Mouse (Mus musculus): ENCODE results near the gene Clptm1. TPM values are rescaled to one million over a fixed set of nuclear protein-coding genes. Genes with fewer than 3 reads are reported as not detected.

The Clptm1 gene
- 10 to 100 TPM; 35.4 to 40.9 TPM for polyA plus RNA-seq (2017; shearing (Covaris generic))

DNA sequence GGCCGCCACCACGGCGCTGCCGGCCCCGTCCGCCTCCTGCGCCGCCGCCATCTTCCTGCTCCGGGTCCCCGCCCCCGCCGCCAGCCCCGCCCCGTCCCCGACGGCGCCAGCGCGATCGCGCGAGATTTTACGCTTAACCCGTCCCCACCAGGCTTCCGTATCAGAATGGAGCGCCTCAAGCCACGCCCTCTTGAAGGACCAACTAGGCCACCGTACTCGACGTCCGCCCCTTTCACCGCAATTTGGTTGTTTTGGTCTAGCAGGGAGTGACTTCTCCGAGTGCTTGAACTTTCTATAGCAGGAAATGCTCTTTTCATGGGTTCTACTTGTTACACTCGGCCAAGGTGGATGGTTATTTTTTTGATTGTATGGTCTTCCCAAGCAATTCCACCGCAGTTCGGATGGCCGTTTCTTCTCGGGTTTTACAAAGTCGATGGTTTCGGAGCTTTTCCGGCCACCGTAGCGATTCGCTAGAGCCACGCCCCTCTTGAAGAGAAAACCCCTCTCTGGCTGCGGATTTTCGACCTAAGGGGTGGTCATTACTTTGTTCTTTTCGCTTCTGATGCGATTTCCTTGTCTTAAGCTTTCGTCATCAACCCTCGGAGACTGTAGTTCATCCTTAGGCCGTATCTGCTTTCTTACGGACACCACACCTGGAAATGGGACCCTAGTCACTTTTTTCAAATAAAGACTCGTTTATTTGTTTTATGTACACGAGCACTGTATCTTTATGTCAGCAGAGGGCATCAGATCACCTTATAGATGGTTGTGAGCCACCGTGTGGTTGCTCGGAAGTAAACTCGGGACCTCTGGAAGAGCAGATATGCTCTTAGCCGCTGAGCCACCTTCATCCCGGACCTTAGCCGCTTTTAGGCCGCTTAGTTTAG is at the start of gene Clptm1:
TSS of gene Clptm1 (minus strand) at position 79 of the 887 bp plus-strand sequence.
- peak; percentile 64 for ATAC-seq

DNA sequence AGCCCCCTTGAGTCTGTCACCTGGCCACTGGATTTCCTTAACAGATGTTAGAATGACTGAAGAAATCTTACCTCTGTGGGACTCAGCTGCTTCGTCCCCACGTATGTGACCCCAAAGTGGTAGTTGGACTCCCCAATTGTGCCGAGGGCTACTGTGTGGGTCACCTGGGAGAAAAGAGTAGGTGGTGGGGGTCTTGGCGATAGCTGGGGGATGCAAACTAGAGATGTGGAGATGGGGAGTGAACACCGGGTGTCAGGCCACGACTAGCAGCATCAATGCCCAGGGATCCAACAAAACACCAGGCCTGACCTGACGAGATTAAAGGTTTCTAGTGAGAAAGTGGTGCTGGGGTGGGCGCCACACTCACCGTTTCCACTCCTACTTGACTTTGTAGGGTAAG is 48.8 kb upstream of the Clptm1 start:
- no peak for ATAC-seq

DNA sequence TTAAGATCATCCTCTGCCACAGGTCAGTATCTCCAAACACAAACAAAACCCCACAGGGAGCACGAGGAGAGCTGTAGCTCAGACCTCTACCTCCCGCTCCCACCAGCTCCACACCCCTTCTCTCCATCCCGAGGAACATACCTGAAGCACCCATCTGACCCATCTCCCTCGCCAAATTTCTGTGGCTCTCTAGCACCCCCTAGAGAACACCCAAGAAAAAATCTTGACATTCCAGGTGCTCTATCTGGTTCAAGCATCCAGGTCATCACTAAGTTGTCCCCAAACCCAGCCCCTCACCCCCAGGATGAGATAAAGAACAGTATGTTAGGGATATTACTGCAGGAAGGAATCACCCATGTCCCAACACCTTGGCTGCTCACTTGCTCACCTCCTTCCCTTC is 48.4 kb upstream of the Clptm1 start:
- no peak for ATAC-seq

DNA sequence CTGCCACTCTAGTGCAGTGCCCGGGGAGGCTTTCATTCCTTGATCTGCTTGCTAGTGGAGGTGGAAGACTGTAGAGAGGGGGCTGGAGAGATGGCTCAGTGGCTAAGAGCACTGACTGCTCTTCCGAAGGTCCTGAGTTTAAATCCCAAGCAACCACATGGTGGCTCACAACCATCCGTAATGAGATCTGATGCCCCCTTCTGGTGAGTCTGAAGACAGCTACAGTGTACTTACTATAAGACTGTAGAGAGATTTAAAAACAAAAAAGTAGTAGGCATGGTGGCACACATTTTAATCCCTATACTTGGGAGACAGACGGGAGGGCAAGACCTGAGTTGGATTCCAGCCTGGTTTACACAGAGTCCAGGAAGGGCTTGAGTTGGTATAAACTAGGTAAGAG is 47.6 kb upstream of the Clptm1 start:
- ATAC-seq: no peak

DNA sequence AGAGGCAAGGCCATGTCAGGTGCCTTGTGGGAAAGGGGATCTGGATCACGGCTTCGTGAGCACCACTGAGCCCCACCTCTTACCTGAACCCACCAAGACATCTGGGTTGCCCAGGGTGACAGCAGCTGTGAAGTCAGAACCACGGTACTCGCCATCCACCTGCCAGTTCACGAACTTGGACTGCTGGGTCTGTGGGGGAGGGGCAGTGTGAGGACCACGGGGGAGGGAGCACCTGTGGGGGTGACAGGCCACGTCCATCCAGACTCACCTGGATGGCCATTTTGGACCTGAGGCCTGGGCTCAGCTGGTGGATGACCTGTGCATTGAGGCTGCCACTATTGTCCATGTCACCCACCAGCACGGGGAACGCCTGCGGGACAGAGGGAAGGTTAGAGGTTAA is 45.8 kb upstream of the Clptm1 start:
- no peak for ATAC-seq

DNA sequence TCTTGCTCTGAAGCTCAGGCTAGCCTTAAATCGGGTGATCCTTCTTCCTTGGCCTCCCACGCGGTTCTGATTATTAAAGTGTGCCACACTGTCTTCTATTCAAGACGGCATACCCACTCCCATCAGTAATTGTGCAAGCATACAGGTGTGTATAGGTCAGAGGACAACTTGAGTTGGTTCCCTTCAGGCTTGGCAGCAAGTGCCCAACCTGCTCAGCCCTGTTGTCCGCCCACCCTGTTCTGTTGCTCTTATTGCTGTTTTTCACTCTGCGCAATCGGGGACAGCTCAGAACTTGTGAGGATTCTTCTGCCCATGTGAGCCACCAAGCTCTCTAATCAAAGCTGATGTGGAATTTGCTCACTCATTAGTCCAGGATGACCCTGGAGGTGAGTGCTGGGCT is 40.4 kb upstream of the Clptm1 start:
- no peak for ATAC-seq

DNA sequence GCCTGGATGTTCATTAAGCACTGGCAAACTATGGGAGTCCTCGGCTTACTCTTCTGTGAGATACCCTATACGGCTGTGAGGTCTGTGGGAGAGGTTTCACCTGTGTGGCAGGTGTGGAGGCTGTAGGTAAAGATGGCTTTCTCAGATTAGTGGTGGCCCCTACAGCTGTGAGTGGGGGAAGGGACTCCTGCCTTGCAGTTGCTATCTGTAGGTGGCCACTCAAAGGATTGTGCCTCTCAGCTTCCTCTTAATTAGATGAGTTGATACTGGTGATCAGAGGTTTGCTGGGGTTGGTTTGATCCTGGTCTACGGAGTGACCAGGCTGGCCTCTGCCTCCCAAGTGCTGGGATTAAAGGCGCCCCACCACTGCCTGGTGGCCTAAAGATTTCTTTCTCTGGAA is 39.6 kb upstream of the Clptm1 start:
- no peak for ATAC-seq

DNA sequence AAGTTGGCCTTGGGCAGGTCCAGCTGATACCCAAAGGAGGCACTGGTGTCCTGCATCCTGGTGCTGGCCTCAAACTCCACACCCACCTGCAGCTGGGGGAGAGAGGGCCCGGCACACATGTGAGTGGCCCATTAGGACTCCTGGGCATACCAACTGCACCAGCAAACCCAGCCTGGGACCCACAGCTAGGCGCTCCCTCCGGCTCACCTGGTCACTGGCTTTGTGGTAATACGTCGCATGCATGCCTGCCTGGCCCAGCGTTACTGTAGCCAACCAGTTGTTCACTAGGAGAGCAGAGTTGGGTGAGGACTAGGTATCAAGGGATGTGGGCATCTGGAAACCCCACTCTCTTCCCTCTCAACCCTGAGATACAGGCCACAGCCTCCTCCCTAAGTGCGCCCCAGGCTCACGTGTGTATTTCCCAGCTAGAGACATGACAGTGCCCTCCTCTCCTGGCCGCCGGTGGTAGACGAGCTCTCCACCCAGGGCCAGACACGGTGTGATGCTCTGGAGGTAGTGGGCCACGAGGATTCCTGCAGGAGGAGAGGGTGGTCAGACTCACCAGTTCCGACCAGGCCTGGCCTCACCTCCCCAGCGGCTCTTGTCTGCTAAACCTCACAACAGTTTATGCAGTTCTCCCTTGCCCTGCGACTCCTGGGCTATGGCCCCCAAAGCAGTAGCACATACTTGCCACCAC is 38.2 kb upstream of the Clptm1 start:
- no peak for ATAC-seq

DNA sequence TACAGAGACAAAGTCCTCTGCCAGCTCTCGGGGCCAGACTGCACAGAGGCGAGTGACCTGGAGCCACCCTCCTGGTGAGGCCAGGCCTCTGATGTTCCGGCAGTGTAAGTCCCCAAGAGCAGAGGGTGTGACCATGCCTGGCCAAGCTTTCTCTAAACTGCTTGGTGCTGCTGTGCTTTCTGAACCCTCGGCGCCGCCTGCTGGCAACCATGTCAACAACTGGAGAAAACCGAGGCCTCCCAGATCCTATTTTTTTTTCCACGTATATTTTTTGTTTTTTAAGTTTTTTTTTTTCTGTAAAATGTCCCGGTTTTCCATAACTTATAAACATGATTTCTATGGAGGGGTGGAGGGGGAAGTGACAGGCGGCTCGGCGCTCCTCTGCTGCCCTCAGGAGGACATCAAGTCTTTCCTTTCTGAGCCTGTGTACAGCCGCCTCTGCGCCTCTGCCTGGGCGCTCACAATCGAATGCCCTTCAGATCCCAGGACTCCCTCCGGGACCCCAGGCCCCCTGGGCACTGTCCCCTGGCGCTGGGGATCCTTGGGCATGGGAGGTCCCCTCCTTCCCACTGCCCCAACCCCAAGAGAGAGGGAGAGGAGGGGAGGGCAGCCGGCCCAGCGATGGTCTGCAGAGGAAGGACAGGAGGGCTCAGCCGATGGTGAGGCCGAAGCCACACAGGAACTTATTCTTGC is 36.4 kb upstream of the Clptm1 start:
- no peak for ATAC-seq

DNA sequence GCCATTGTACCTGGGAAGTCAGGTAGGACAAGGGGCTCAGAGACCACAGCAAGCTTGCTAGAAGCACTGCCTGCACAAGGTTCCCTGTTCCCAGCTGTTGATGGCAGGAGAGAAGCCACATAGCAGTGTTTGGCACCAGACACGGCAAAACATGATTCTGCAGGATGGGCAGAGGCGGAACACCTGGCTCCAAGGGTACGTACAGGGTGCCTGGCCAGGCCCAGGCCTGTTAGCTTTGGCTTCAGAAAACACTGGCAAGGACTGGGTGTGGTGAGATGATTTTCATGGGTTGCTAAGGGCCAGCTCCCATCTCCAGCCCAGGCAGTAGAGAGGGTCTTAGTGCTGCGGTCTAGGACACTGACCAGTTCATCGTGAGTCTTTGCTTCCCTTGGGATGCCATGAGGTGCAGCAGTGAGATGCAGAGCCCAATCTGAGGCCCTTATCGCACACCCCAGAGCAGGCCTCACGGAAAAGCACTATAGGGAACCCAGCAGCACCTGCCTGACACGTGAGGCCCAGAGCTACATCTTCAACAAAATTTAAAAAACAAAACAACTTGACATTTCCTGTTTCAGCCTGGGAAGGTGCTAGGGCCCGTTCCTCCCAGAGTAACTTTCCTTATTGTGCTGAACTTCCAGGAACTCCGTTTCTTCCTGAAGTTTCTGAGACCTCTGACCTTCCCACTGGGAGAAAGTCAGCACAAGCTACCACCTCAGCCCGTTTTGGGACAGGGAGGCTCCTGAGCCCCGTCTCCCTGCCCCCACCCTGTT is 35.7 kb upstream of the Clptm1 start:
- ATAC-seq: no peak

DNA sequence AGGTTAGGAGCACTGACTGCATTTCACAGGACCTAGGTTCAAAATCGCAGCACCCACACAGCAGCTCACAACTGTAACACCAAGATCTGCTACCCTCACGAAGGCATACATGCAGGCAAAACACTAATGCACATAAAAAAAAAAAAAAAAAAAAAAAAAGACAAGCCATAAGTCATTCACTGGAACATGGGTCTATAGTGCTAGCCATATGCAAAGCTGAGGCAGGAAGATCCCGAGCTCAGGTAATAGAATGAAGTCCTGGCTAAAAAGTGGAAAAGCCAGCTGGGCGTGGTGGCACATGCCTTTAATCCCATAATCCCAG is 35.0 kb upstream of the Clptm1 start:
- ATAC-seq: no peak

DNA sequence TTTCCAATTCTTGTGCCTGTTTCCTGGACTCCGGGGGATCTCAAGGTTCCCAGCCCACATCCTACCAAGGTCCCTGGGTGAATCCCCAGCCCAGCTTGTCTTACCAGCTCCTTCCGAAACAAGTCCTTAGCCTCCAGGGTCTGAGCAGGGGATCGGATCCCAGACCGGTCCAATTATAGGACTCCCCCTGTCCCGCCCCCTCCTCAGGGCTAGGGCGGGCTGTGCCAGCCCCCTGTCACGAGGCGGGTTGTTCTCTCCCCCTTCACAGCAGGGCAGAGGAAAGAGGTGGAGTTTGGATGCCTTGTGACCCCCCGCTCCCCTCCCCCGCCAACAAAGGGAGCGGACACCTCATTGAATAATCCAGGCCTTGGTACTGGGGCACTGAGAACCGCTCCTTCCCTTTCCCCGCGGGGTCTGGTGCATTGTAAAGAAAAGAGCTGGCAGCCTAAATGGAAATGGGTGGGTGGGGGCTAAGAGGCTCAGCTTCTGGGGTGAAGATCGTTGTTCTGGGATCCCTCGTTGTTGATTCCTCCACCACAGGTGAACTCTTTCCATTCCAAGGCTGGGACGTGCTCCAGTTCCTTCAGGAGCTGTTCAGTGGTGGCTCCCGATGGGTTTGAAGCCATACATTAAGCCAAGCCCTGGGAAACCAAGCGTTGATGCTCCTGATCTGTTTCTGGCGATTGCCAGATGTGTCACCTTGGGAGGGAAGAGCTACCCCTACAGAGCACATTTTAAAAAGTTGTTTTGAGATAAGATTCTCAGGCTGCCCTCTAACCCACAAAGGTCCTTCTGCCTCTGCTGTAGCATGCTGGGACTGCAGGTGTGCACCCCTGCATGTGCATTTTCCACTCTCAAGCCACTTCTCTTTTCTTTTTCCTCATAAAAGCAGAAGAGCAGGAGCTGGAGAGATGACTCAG is 34.3 kb upstream of the Clptm1 start, which contains the start of gene Apoe:
TSS of gene Apoe (minus strand) at position 282 of the 920 bp plus-strand sequence.
- no peak for ATAC-seq

DNA sequence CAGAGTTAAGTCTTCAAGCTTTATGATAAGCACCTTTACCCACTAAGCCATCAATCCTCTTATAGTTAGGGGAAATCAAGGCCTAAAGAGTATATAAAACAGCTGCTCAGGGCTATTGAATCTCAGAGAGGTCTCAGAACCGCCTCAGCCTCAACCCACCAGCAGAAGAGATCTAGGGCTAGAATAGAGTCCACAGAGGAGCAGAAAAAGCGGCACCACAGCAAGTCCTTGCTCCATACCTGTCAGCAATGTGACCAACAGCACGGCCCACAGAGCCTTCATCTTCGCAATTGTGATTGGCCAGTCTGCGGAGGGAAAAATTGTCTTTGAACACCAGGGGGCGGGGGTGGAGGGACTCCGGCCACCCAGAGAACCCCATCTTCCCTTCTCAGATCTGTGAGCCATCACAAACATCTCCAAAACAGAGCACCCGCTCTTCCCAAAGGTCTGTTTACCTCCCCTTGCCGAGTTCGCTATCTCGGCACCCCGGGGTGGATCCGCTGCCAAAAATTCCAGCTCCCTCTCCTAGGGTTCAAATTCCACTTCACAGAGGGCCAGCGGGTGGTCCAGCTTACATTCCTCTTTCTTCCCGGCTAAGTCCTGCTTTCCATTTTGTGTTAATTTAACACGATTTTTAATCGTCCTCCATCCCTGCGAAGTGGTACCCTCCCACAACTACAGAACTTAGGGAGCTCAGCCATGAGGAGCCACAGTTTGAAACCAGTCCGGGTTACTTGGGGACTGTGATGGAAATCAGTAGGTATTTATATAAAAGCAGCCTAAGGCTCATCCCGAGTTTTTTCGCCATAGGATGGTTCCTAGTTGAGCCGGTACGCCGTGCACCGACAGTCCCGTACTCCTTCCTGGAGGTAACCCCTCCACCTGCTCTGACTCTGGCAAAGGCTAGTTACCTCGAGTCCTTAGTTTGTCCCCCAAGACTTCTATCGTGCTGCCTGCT is 33.4 kb upstream of the Clptm1 start:
- no peak for ATAC-seq

DNA sequence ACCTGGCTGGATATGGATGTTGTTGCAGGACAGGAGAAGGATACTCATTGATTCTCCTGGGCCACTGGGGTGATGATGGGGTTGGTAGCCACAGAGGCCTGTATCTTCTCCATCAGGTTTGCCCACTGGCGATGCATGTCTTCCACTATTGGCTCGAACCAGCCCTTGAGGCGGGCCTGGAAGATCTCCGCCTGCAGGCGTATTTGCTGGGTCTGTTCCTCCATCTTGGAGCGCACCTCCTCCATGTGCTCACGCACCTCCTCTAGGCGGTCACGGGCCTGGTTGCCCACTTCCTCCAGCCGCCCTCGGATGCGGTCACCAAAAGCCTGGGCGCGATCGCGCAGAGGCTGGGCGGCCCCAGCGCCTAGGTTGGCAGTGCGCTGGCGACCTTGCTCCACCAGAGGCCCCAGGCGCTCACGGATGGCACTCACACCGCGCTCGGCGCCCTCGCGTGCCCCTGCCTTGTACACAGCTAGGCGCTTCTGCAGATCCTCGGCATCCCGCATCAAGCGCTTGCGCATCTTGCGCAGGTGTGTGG is 31.6 kb upstream of the Clptm1 start:
- no peak for ATAC-seq

DNA sequence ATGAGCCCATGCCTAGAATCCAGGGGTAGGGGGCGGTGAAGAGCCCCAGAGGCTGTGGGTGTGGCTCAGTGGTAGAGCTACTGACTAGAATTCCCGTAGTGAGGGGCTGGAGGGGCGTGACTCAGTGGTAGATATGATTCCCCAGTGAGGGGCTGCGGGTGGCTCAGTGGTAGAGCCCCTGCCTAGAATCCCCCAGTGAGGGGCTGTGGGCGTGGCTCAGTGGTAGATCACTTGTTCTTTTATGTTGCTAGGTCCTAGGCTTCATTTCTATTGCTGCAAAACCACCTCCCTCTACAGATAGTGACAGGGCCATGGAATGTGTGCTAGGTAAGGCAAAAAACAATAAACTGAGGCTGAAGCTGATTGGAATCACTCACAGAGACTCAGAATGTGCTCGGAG is 31.0 kb upstream of the Clptm1 start:
- ATAC-seq: no peak

DNA sequence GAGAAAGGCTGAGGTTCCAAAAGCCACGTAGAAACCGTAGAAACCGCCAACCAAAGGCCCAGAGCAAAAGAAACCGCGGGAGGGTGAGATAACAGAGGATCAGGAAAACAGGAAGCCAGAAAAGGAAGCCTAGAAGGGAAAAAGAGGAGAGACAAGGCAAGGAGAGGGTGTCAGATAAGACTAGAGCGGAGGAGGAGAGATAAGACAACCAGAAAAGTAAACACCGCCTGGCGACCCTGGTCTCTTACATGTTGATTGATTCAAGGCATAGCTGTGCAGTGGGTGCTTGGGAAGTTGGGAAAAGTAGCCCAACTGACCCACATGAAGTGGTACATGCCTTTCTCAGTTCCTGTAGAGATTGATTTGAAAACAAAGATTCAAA is 30.4 kb upstream of the Clptm1 start:
- ATAC-seq: no peak

DNA sequence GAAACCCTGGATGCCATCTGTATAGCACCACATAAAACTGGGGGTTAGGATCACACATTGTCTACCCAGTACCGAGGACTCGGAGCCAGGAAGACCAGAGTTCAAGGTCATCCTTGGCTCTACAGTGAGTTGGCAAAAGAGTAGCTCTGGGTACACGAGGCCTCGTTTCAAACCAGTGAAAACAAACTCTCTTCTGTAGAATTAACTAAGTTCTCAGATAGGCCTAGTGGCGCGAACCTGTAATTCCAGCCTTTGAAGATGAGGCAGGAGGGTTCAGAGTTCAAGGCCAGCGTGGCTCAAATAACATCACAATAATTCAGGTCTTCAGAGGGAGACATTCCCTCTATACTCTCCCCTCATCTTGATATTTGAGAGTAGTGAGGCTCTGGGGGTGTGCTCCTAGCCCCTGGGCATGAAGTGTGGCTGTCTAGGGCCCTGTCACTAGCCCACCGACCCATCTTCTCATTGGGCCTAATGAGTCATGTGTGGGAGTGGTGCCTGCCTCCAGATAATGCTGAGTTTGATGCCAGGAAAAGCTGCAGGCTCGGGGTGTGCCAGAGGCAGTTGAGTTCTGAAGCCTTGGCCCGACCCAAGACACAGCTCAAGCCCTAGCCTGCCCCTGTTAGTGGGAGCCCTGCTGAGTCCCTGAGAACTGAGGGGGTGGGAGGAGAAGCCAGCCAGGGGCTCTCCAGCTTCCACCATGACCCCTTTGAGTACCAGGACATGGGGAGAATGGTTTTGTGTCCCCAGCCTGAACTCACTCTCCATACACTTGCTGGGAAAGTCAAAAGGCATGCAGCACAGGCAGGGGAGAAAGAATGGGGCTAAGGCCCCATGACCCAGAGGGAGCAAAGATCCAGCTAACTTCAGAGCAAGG is 29.7 kb upstream of the Clptm1 start:
- no peak for ATAC-seq

DNA sequence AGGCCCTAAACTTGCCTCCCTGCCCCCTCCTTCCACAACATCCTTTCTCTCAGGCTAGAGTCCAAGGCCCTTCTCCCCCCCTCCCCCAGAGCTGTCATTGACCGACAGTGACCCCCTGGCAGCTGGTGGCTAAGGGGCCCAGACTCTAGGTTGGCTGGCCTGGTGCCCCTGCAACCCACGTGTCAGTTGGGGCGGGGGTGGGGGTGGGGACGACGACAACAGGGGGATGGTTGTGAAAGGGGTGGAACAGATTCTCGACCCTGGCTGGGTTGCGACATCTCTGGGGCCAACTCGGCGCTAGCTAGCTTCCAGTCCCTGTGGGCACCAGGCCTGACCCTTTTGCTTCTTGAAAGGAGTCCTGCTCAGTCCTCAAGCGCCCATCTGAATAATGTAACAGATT is 28.6 kb upstream of the Clptm1 start:
- no peak for ATAC-seq

All from activated CD4-positive, CD25-positive, alpha-beta regulatory T cell, adult 4 months (primary cell).